Mouse (Mus musculus): ENCODE data around the gene Tlr9. TPM values are rescaled to one million over a fixed set of nuclear protein-coding genes. Genes with fewer than 3 reads are reported as not detected.

Gene Tlr9
- polyA plus RNA-seq, 1 experiment: 3.8 TPM

DNA sequence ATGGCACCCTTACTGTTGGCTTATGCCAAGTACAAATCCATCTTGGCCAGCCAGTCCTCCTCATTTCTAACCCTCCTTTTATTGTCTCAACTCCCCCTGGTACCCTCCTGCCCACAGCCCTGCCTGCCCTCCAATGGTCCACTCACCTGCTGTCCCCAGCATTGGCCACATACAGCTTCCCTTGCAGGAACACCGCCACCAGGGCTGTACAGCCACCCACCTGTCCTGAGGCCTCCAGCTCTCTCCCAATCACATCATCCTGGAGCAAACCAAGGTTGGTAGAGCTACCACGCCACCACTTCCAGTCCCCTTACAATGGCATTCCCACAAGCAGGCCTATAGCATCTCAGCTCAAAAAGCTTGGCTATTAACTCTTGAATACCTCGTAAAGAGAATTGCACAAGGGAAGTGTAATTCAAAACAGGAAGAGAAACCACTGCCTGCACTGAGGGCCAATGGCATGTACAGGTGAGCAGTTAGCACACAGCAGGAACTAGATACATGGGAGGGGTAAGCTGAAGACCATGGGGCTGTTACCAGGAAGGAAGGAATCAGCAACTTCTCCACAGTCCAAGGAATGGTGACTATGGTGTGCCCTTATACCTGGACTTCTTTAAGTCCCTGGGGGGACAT lies 25.2 kb upstream of the Tlr9 start:
- no peak for TF ChIP-seq CTCF (IDR thresholded peaks at IDR 0.05; ENCODE audit: extremely low read depth, insufficient read length, insufficient replicate concordance, low read depth, low read length)
- no peak for TF ChIP-seq POLR2A (IDR thresholded peaks at IDR 0.05; ENCODE audit: low read depth, low read length)
- H3K27ac ChIP-seq (ENCODE audit: insufficient read depth, low read depth, low read length): no peak overlapping the region
- H3K36me3 ChIP-seq (ENCODE audit: control insufficient read depth, insufficient read depth, low read length): peaks cover 3% of the 10 kb centered on the region; the same call in 1 of the 2 replicates
- H3K4me3 ChIP-seq (ENCODE audit: low read depth, low read length): no peak overlapping the region
- WGBS: 76% methylated on average over 3 of the region's 3 CpGs
- H3K4me1 ChIP-seq (ENCODE audit: control insufficient read depth, insufficient read depth, insufficient read length, low read length): peaks cover 16% of the 10 kb centered on the region
- H3K27me3 ChIP-seq (ENCODE audit: control insufficient read depth, insufficient read depth, low read length): no peaks in the 10 kb centered on the region

DNA sequence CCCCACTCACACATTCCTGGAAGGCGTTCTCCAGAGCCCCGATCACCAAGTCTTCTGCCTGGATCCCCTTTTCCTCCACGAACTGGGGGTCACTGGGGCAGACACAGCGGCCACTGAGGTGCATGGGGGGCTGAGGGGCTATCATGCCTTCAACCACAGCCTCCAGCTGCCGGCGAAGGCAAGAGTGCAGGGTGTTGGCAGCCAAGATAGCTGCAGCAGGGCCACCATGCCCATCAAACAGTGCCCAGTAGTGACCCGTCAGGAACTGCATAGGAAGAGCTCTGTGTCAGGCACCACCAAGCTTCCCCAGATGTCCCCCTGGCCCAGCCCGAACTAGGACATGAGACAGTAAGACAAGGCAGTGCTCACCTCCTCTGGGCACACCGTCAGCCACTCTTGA lies 24.7 kb upstream of the Tlr9 start:
- peaks cover 20% of the 10 kb centered on the region for H3K4me1 ChIP-seq (ENCODE audit: control insufficient read depth, insufficient read depth, insufficient read length, low read length)
- H3K4me3 ChIP-seq (ENCODE audit: low read depth, low read length): no peak overlapping the region
- TF ChIP-seq POLR2A (IDR thresholded peaks at IDR 0.05; ENCODE audit: low read depth, low read length): no peak
- no peak for TF ChIP-seq CTCF (IDR thresholded peaks at IDR 0.05; ENCODE audit: extremely low read depth, insufficient read length, insufficient replicate concordance, low read depth, low read length)
- no peaks in the 10 kb centered on the region for H3K36me3 ChIP-seq (ENCODE audit: control insufficient read depth, insufficient read depth, low read length)
- no peak overlapping the region for H3K27ac ChIP-seq (ENCODE audit: insufficient read depth, low read depth, low read length)
- no peaks in the 10 kb centered on the region for H3K27me3 ChIP-seq (ENCODE audit: control insufficient read depth, insufficient read depth, low read length)
- WGBS: 92% methylated on average over 9 of the region's 9 CpGs

DNA sequence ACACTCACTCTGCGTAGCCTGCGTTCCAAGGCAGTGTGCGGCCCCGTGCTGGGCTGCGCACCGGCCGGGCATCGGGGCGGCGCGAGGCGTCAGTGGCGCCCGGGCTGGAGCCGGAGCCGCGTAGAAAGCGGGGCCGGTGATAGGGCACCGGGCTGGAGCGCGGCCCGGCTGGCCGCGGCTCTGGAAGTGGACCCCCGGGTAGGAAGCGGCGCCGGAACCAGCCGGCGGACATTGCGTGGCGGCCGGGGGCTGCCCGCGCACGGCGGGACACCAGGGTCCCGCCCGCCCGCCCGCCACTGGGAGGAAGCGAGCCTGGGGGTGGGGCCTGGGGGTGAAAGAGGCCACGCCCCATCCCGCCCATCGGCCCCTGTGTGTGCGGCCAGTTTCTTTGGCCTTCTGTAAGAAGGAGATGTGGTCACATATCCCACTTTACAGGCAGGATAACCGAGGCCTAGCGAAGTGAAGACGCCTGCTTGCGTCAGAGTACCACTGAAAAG lies 23.4 kb upstream of the Tlr9 start:
- no peaks in the 10 kb centered on the region for H3K36me3 ChIP-seq (ENCODE audit: control insufficient read depth, insufficient read depth, low read length)
- H3K27me3 ChIP-seq (ENCODE audit: control insufficient read depth, insufficient read depth, low read length): no peaks in the 10 kb centered on the region
- peak overlapping the region; percentile 86 for H3K4me3 ChIP-seq (ENCODE audit: low read depth, low read length)
- TF ChIP-seq CTCF (IDR thresholded peaks at IDR 0.05; ENCODE audit: extremely low read depth, insufficient read length, insufficient replicate concordance, low read depth, low read length): no peak
- TF ChIP-seq POLR2A (IDR thresholded peaks at IDR 0.05; ENCODE audit: low read depth, low read length): no peak
- H3K27ac ChIP-seq (ENCODE audit: insufficient read depth, low read depth, low read length): peak overlapping the region; percentile 27; the same call in 1 of the 2 replicates
- H3K4me1 ChIP-seq (ENCODE audit: control insufficient read depth, insufficient read depth, insufficient read length, low read length): peaks cover 28% of the 10 kb centered on the region
- 3% methylated on average over 51 of the region's 51 CpGs for WGBS

DNA sequence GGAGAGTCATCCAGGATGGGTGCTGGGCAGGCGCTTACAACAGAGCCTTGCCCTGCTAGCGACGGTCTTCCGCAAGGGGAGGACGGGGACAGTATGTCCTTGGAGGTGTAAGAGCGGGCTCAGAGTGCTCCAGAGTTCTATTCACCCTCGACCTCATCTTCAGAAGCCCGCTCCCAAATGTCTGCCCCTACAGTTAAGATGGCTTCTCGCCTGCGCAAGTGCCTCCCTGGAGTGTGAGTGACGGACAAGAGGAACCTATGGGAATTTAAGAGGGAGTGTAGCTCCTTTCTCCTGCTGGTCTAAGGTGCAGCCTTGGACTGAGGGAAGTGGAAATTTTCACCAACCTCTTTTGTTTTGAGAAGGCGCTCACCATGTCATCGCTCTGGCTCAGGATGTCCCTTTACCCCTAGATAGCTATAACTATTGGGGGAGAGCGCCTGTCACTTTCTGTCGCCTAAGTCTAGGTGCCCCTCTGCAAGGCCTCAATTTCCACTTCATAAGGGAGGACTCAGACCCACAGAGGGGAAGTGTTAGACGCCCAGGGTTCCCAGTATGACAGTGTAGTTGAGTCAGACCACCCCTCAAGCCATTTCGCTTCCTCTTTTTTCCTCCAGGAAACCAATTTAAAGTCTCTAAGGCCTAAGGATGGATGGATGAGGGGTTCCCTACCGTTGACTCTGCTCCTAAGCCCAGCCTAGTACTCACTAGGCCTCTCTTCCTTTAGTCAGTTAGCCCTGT lies 22.7 kb upstream of the Tlr9 start, which contains the start of gene Ppm1m:
Ppm1m (minus strand) TSS at position 212 of the 738 bp plus-strand sequence.
- 79% methylated on average over 18 of the region's 18 CpGs for WGBS
- TF ChIP-seq CTCF (IDR thresholded peaks at IDR 0.05; ENCODE audit: extremely low read depth, insufficient read length, insufficient replicate concordance, low read depth, low read length) (no peak), POLR2A (IDR thresholded peaks at IDR 0.05; ENCODE audit: low read depth, low read length) (no peak; the same call in 1 of the 2 replicates)

DNA sequence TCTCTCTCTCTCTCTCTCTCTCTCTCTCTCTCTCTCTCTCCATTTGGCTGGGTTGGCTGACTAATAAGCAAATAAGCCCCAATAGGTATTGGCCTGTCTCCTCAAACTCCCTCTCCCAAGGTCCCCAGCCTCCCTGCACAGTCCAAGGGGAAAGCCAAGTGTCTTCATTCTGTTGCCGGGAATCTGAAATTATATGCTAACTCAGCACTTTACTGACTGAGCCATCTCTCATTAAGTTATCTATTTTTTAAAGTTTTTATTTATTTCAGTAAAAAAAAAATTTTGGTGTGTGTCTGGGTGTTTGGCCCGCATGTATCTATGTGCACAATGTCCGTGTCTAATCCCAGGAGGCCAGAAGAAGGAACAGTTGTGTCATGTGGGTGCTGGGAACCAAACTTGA lies 20.5 kb upstream of the Tlr9 start:
- Histone ChIP-seq H3K4me3 (ENCODE audit: low read depth, low read length) (no peak overlapping the region), H3K27me3 (ENCODE audit: control insufficient read depth, insufficient read depth, low read length) (no peaks in the 10 kb centered on the region), H3K27ac (ENCODE audit: insufficient read depth, low read depth, low read length) (no peak overlapping the region), H3K4me1 (ENCODE audit: control insufficient read depth, insufficient read depth, insufficient read length, low read length) (peaks cover 30% of the 10 kb centered on the region), H3K36me3 (ENCODE audit: control insufficient read depth, insufficient read depth, low read length) (no peaks in the 10 kb centered on the region)
- no peak for TF ChIP-seq CTCF (IDR thresholded peaks at IDR 0.05; ENCODE audit: extremely low read depth, insufficient read length, insufficient replicate concordance, low read depth, low read length)
- no peak for TF ChIP-seq POLR2A (IDR thresholded peaks at IDR 0.05; ENCODE audit: low read depth, low read length)
- WGBS: 82% methylated on average over 3 of the region's 3 CpGs

More for the DNA sequence above, 22.7 kb upstream of the Tlr9 start, which contains the start of gene Ppm1m:
- Histone ChIP-seq H3K27ac (ENCODE audit: insufficient read depth, low read depth, low read length) (peak within 1 kb of the TSS; percentile 27; the same call in 1 of the 2 replicates), H3K27me3 (ENCODE audit: control insufficient read depth, insufficient read depth, low read length) (no peaks in the 10 kb centered on the region), H3K36me3 (ENCODE audit: control insufficient read depth, insufficient read depth, low read length) (no peaks in the 10 kb centered on the region), H3K4me3 (ENCODE audit: low read depth, low read length) (peak within 1 kb of the TSS; percentile 86), H3K4me1 (ENCODE audit: control insufficient read depth, insufficient read depth, insufficient read length, low read length) (peaks cover 30% of the 10 kb centered on the region)

DNA sequence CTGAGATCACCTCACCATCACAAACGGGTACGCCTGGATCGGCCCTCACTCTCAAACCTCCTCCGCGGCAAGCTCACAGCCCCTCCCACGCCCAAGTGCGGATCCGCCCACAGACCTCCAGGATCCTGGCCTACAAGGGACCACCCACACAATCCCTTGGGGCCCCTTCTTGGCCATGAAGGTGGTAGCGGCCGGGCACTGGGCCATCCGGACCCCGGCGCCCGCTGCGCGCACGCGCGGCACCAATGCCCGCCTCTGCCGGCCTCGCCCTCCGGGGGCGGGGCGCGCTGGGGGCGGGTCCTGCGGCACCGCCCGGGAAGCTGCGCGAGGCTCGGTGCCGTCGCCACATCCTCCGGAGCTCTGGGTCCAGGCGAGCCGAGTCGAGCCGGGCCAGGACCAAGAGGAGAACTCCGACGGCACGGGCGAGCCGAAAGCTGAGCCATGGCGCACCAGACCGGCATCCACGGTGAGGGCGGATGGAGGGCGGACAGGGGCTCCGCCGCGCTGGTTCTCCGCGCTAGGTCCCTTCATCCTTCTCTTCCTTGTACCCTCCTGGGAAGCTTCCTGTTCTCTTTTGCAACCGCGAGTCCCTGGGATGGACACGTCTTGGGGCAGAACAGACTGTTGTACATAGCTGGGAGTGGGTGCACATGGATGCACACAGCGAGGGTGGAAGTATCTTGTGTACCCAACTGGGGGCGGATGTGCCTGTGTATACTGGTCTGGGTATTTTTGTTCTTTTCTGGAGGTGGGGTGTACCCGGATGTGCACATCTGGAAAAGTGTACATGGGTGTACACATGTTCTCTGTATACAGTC lies 19.4 kb upstream of the Tlr9 start, which contains the start of gene Twf2:
Twf2 (plus strand) TSS at position 290 of the 818 bp plus-strand sequence.
- Histone ChIP-seq H3K36me3 (ENCODE audit: control insufficient read depth, insufficient read depth, low read length) (no peaks in the 10 kb centered on the region), H3K27ac (ENCODE audit: insufficient read depth, low read depth, low read length) (peak within 1 kb of the TSS; percentile 66), H3K4me3 (ENCODE audit: low read depth, low read length) (peak within 1 kb of the TSS; percentile 91), H3K27me3 (ENCODE audit: control insufficient read depth, insufficient read depth, low read length) (no peaks in the 10 kb centered on the region), H3K4me1 (ENCODE audit: control insufficient read depth, insufficient read depth, insufficient read length, low read length) (peaks cover 24% of the 10 kb centered on the region)
- 2% methylated on average over 57 of the region's 61 CpGs for WGBS
- 0 out of 2 replicates have a peak, but pooled peaks have one; percentile 46 for TF ChIP-seq POLR2A (IDR thresholded peaks at IDR 0.05; ENCODE audit: low read depth, low read length)
- TF ChIP-seq CTCF (IDR thresholded peaks at IDR 0.05; ENCODE audit: extremely low read depth, insufficient read length, insufficient replicate concordance, low read depth, low read length): no peak

Data from small intestine, adult 2 months (tissue).